Mouse (Mus musculus) embryonic facial prominence, embryonic 14.5 days (tissue): ENCODE results near the gene St8sia1. TPM values are rescaled to one million over a fixed set of nuclear protein-coding genes. Genes with fewer than 3 reads are reported as not detected.
A peak's percentile ranks its signal among the peaks of the same experiment; 100 is the strongest.

ENCODE experiments used
- ATAC-seq: fragments of 200-750 bp; cut with Nextera tagmentation; 2 replicates; pipeline ENCODE4 v1.8.0; 2017; ENCODE audit warnings: low read depth, moderate number of reproducible peaks, moderate TSS enrichment
- DNase-seq: peaks from one replicate; pipeline ENCODE4 v3.0.0-alpha.2; 2015; ENCODE audit warnings: low spot score
- H3K27ac ChIP-seq: fragments of 300-500 bp; sonication (generic); replicated peaks from 2 replicates; pipeline ENCODE4 v1.5.1; 2014; ENCODE audit warnings: low read depth, mild to moderate bottlenecking, low read length, moderate library complexity
- H3K27me3 ChIP-seq: fragments of 300-500 bp; sonication (generic); replicated peaks from 2 replicates; pipeline ENCODE4 v1.6.1; 2014; ENCODE audit warnings: low read length; ENCODE audit not compliant: control insufficient read depth, insufficient read depth
- H3K36me3 ChIP-seq: fragments of 300-500 bp; sonication (generic); 2 replicates; pipeline ENCODE4 v1.6.1; 2014; ENCODE audit warnings: low read length, mixed read lengths; ENCODE audit not compliant: control insufficient read depth, insufficient read depth
- H3K4me1 ChIP-seq: fragments of 300-500 bp; sonication (generic); 2 replicates; pipeline ENCODE4 v1.6.1; 2014; ENCODE audit warnings: antibody characterized with exemption, low read length; ENCODE audit not compliant: control insufficient read depth, insufficient read depth
- H3K4me2 ChIP-seq: fragments of 300-500 bp; sonication (generic); 2 replicates; pipeline ENCODE4 v1.6.1; 2014; ENCODE audit warnings: low read depth, mild to moderate bottlenecking, low read length, moderate library complexity, mixed read lengths
- H3K4me3 ChIP-seq: fragments of 300-500 bp; sonication (generic); 2 replicates; pipeline ENCODE4 v1.5.1; 2014; ENCODE audit warnings: low read depth, mild to moderate bottlenecking, low read length
- H3K9ac ChIP-seq: fragments of 300-500 bp; sonication (generic); 2 replicates; pipeline ENCODE4 v1.6.1; 2014; ENCODE audit warnings: low read depth, mild to moderate bottlenecking, low read length, moderate library complexity, mixed read lengths
- H3K9me3 ChIP-seq: fragments of 300-500 bp; sonication (generic); 2 replicates; pipeline ENCODE4 v1.6.1; 2016; ENCODE audit warnings: low read length; ENCODE audit not compliant: control insufficient read depth
- WGBS: fragments of 180-500 bp; shearing (Covaris S2); extraction: QIAGEN DNeasy Blood & Tissue Kit; methylation state at CpG from one replicate; pipeline ENCODE4 v1.1.7; 2014; 5-methylcytosine and 5-hydroxymethylcytosine counted together
- polyA plus RNA-seq: library from polyadenylated mRNA; unstranded; fragments of >200 nt; fragmentation: Nextera tagmentation; extraction: Ambion mirVana; gene quantifications from 2 replicates; pipeline ENCODE4 v1.2.1, GENCODE M21; 2014

Gene St8sia1
- polyA plus RNA-seq, 1 experiment from 2014 or later = 1.8 TPM

- Histone ChIP-seq H3K36me3 (no peaks in the 10 kb centered on the region), H3K4me1 (no peaks in the 10 kb centered on the region), H3K9ac (no peak overlapping the region), H3K27me3 (no peaks in the 10 kb centered on the region), H3K27ac (no peak overlapping the region), H3K4me2 (no peak overlapping the region), H3K9me3 (no peaks in the 10 kb centered on the region), H3K4me3 (no peak overlapping the region)
- WGBS = 83% methylated on average over 21 of the region's 21 CpGs
- no peak for DNase-seq
- ATAC-seq = no peak
These were observed 178.1 kb downstream of the St8sia1 start for GRCm38 (mm10) chr6:142786106-142786505.

- Histone ChIP-seq H3K9ac (no peak overlapping the region), H3K27me3 (no peaks in the 10 kb centered on the region), H3K36me3 (no peaks in the 10 kb centered on the region), H3K4me2 (no peak overlapping the region), H3K4me3 (no peak overlapping the region), H3K4me1 (no peaks in the 10 kb centered on the region), H3K27ac (no peak overlapping the region), H3K9me3 (no peaks in the 10 kb centered on the region)
- ATAC-seq (no peak), DNase-seq (no peak)
- 30% methylated on average over 4 of the region's 4 CpGs for WGBS
These were observed 178.9 kb downstream of the St8sia1 start for GRCm38 (mm10) chr6:142785343-142785742.

GRCm38 (mm10) chr6:142781286-142781685 is 183.0 kb downstream of the St8sia1 start:
- Histone ChIP-seq H3K9me3 (no peaks in the 10 kb centered on the region), H3K27me3 (no peaks in the 10 kb centered on the region), H3K9ac (no peak overlapping the region), H3K4me1 (no peaks in the 10 kb centered on the region), H3K27ac (no peak overlapping the region), H3K4me2 (no peak overlapping the region), H3K4me3 (no peak overlapping the region), H3K36me3 (no peaks in the 10 kb centered on the region)
- DNase-seq (no peak), ATAC-seq (no peak)
- 75% methylated on average over 7 of the region's 7 CpGs for WGBS

GRCm38 (mm10) chr6:142780574-142781033 is 183.6 kb downstream of the St8sia1 start:
- no peaks in the 10 kb centered on the region for H3K27me3 ChIP-seq
- no peak overlapping the region for H3K4me2 ChIP-seq
- ATAC-seq (no peak; the same call in 1 of the 2 replicates), DNase-seq (no peak)
- H3K36me3 ChIP-seq = no peaks in the 10 kb centered on the region
- H3K9ac ChIP-seq = no peak overlapping the region
- H3K9me3 ChIP-seq = no peaks in the 10 kb centered on the region
- no peak overlapping the region for H3K27ac ChIP-seq
- WGBS = 77% methylated on average over 4 of the region's 4 CpGs
- H3K4me1 ChIP-seq = no peaks in the 10 kb centered on the region
- no peak overlapping the region for H3K4me3 ChIP-seq

GRCm38 (mm10) chr6:142779812-142780573 is 184.3 kb downstream of the St8sia1 start:
- peak; percentile 31 for DNase-seq
- ATAC-seq = peak; percentile 44
- Histone ChIP-seq H3K4me3 (no peak overlapping the region), H3K36me3 (peaks cover 5% of the 10 kb centered on the region; the same call in 1 of the 2 replicates), H3K9ac (no peak overlapping the region), H3K27me3 (no peaks in the 10 kb centered on the region), H3K4me2 (no peak overlapping the region), H3K9me3 (no peaks in the 10 kb centered on the region), H3K27ac (no peak overlapping the region), H3K4me1 (no peaks in the 10 kb centered on the region)
- 70% methylated on average over 14 of the region's 14 CpGs for whole genome bisulfite sequencing

GRCm38 (mm10) chr6:142779045-142779811 is 185.0 kb downstream of the St8sia1 start:
- 48% methylated on average over 11 of the region's 11 CpGs for WGBS
- peaks cover 11% of the 10 kb centered on the region for H3K36me3 ChIP-seq
- ATAC-seq = peak; percentile 70

GRCm38 (mm10) chr6:142776935-142777334 is 187.3 kb downstream of the St8sia1 start:
- Histone ChIP-seq H3K9ac (no peak overlapping the region), H3K36me3 (peaks cover 34% of the 10 kb centered on the region), H3K4me1 (no peaks in the 10 kb centered on the region), H3K9me3 (no peaks in the 10 kb centered on the region), H3K27ac (no peak overlapping the region), H3K4me3 (no peak overlapping the region), H3K27me3 (no peaks in the 10 kb centered on the region), H3K4me2 (no peak overlapping the region)
- ATAC-seq = no peak
- WGBS = 80% methylated on average over 4 of the region's 4 CpGs
- DNase-seq = no peak

More at GRCm38 (mm10) chr6:142779045-142779811, 185.0 kb downstream of the St8sia1 start:
- no peaks in the 10 kb centered on the region for H3K27me3 ChIP-seq
- peak; percentile 75 for DNase-seq
- H3K4me2 ChIP-seq = no peak overlapping the region
- H3K4me3 ChIP-seq = no peak overlapping the region
- no peaks in the 10 kb centered on the region for H3K4me1 ChIP-seq
- H3K9ac ChIP-seq = no peak overlapping the region
- no peaks in the 10 kb centered on the region for H3K9me3 ChIP-seq
- H3K27ac ChIP-seq = no peak overlapping the region

- WGBS = 89% methylated on average over 5 of the region's 5 CpGs
These were observed 190.7 kb downstream of the St8sia1 start for GRCm38 (mm10) chr6:142773566-142773965.

More at GRCm38 (mm10) chr6:142773566-142773965, 190.7 kb downstream of the St8sia1 start:
- H3K36me3 ChIP-seq = peaks cover 63% of the 10 kb centered on the region
- ATAC-seq (no peak), DNase-seq (no peak)
- no peaks in the 10 kb centered on the region for H3K4me1 ChIP-seq
- no peaks in the 10 kb centered on the region for H3K27me3 ChIP-seq
- H3K4me2 ChIP-seq = no peak overlapping the region
- H3K9me3 ChIP-seq = no peaks in the 10 kb centered on the region
- H3K9ac ChIP-seq = no peak overlapping the region
- H3K27ac ChIP-seq = no peak overlapping the region
- no peak overlapping the region for H3K4me3 ChIP-seq
